Comparison of ENCODE assay signal across 17 mouse cellular contexts in the genomic region with DNA sequence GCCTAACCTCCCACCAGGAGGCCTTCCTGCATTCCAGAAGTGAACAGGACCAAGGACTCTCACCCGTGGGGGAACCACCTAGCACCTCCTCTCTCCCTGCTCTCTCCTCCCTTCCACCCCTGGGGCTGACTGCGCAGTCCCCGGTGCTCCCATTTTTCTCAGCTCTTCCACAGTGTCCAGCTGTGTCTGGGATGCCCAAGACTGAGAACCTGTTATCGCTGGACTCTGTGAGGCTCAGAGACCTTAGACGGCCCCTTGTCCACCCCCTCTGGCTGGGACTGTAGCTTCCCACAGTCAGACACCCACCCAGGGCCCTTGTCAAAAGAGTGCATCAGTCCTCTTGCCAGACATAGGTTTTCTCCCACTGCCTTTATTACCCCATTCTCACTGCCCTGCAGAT.
"Had no signal": no experiment of that assay in that cellular context is flagged by ENCODE, and none has a peak within 500 bp of the region (broad histone marks: within the 10 kb centered on the region; RNA-seq: fewer than 3 reads in every experiment).

No protein-coding gene starts in this region.

- H3K9ac ChIP-seq: lung, embryonic 15.5 days; midbrain, embryonic 13.5 days; midbrain, embryonic 15.5 days; neural tube, embryonic 12.5 days; stomach, embryonic 15.5 days had no signal

- H3K36me3 ChIP-seq: lung, embryonic 15.5 days; midbrain, embryonic 13.5 days; midbrain, embryonic 15.5 days; neural tube, embryonic 12.5 days; stomach, embryonic 15.5 days had no signal

- H3K9me3 ChIP-seq: lung, embryonic 15.5 days; midbrain, embryonic 13.5 days; midbrain, embryonic 15.5 days; neural tube, embryonic 12.5 days; stomach, embryonic 15.5 days had no signal

- DNase-seq: lung, adult 2 months; lung, postnatal 14 days; lung, postnatal 36 days; right cerebral cortex, postnatal 14 days; thymus, adult 2 months; thymus, postnatal 25 days; thymus, postnatal 4 days had no signal

- H3K27ac ChIP-seq: lung, embryonic 15.5 days; macrophage; midbrain, embryonic 13.5 days; midbrain, embryonic 15.5 days; neural tube, embryonic 12.5 days; stomach, embryonic 15.5 days; stomach, postnatal 0 days had no signal

- H3K4me3 ChIP-seq: lung, embryonic 15.5 days; megakaryocyte, embryonic 14.5 days; midbrain, embryonic 13.5 days; midbrain, embryonic 15.5 days; neural tube, embryonic 12.5 days; stomach, embryonic 15.5 days had no signal

- ATAC-seq: lung, postnatal 0 days; midbrain, embryonic 13.5 days; midbrain, embryonic 15.5 days had no signal

- H3K4me1 ChIP-seq: lung, embryonic 15.5 days; megakaryocyte, embryonic 14.5 days; midbrain, embryonic 13.5 days; midbrain, embryonic 15.5 days; neural tube, embryonic 12.5 days; stomach, embryonic 15.5 days had no signal

- H3K4me2 ChIP-seq: lung, embryonic 15.5 days; midbrain, embryonic 11.5 days; midbrain, embryonic 13.5 days; midbrain, embryonic 15.5 days; neural tube, embryonic 12.5 days; stomach, embryonic 15.5 days had no signal

- H3K27me3 ChIP-seq: lung, embryonic 15.5 days; megakaryocyte, embryonic 14.5 days; midbrain, embryonic 13.5 days; midbrain, embryonic 15.5 days; neural tube, embryonic 12.5 days; stomach, embryonic 15.5 days had no signal
